Mouse (Mus musculus) monocyte, adult 2 months (primary cell): Measurements from ENCODE around the gene Lyar.

Source experiments
- DNase-seq, 2 experiments: peaks; one replicate each; pipeline ENCODE4 v3.0.0; 2022; ENCODE audit warnings: low spot score in 2 of 2, low read depth in 1 of 2

Gene Lyar

GRCm38 (mm10) chr5:38220328-38220912 lies at the start of gene Lyar, which contains the start of gene Zbtb49:
TSS of gene Lyar (plus strand) at chr5:38220470.
TSS of gene Zbtb49 (minus strand) at chr5:38220457.
- peak; percentile 81 to 94 for DNase-seq

DNA sequence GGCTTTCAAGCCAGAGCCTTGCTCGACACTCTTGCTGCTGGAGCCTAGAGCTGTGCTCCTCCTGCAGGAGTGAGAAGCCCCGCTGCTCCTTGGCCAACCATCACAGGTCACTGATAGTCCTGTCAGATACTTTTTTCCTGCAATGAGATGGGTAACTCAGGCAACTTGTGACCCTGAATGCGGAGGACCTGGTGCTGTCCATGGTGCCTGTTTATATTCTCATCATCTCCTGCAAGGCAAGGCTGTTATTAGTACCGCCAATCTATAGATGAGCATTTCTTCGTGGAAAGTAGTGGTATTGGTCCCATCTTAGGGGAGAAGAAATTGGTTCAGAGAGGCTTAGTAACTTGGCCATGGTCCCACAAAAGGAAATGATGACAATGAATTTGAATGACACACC lies 46.5 kb upstream of the Lyar start:
- no peak for DNase-seq

GRCm38 (mm10) chr5:38174256-38174912 lies 45.9 kb upstream of the Lyar start:
- DNase-seq: no peak

GRCm38 (mm10) chr5:38184688-38185285 lies 35.5 kb upstream of the Lyar start:
- no peak for DNase-seq

DNA sequence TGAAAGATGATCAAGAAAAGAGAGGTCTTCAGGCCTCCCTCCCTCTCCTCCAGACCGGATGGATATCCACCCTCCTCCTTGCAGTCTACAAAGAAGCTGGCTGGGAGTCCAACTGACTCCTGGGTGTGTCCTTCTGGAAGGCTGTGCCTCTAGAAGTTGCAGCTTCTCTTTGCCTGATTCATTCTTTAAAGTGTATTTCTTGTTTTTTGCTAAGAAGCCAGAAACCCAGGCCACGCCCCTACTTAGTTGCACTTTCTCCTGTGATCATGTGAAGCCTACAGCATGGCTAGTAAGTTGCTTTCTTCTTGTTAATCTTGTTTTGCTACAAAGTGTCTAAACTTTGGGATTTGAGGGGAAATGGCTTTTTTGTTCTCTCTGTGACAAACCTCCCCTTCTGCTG lies 33.3 kb upstream of the Lyar start:
- DNase-seq: no peak

- DNase-seq: no peak
These were observed 29.4 kb upstream of the Lyar start for GRCm38 (mm10) chr5:38190907-38191306.

DNA sequence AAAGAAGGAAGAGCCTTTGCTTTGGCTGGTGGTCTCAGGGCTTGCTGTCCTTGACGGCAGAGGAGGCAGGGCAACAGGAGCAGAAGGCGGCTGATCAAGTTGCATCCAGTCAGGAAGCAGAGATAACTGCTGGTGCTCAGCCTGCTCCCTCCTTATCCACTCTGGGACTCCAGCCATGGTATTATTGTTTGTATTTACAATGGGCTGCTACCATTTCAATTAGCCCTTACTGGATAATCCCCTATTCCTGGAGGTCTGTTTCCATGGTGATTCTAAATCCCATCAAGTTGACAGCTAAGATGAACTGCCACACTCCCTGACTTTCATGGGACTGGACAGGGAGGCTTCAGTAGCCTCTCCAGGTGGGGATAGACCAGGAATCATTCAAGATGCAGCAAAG lies 25.3 kb upstream of the Lyar start:
- DNase-seq: no peak

DNA sequence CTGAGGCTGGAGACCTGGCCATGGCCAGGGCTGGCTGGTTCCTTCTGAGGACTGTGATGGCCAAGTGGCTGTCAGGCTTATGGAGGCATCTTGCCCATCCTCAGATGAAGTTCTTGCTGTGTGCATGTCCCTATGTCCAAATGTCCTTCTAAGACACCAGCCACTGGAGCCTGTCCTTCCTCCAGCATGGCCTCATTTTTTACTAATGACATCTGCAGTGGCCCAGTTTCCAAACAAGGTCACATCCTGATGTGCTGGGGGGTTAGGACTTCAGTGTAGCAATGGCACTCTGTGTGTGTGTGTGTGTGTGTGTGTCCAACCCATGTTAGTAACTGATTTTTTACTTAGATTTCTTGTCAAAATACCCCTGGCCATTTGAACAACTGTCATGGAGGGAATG lies 24.3 kb upstream of the Lyar start:
- no peak for DNase-seq

GRCm38 (mm10) chr5:38196821-38197481 lies 23.3 kb upstream of the Lyar start:
- no peak for DNase-seq

- peak in 1 of 2 experiments; percentile 50 for DNase-seq
These were observed 22.8 kb upstream of the Lyar start for GRCm38 (mm10) chr5:38197482-38197823.

GRCm38 (mm10) chr5:38199686-38200085 lies 20.6 kb upstream of the Lyar start:
- DNase-seq: no peak

GRCm38 (mm10) chr5:38205303-38205726 lies 15.0 kb upstream of the Lyar start:
- no peak for DNase-seq

DNA sequence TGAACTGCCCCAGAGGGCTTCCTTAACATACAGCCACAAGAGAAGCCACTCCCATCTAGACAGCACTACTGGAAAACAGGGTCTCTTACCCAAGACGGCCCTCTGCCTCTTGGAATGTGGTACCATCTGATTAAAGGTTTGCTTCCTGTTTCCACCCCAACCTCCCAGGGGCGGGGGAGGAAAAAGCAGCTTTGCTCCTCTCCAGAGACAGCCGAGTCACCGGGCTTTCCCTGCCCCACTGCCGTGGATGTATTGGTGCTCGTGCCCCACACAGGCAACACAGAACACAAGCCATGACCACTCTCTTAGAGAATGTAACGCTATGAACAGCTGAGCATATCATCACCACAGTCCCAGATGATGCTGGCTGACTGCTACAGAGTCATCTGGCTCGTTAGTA lies 11.3 kb upstream of the Lyar start:
- no peak for DNase-seq

GRCm38 (mm10) chr5:38211691-38212090 lies 8.6 kb upstream of the Lyar start:
- DNase-seq: no peak

DNA sequence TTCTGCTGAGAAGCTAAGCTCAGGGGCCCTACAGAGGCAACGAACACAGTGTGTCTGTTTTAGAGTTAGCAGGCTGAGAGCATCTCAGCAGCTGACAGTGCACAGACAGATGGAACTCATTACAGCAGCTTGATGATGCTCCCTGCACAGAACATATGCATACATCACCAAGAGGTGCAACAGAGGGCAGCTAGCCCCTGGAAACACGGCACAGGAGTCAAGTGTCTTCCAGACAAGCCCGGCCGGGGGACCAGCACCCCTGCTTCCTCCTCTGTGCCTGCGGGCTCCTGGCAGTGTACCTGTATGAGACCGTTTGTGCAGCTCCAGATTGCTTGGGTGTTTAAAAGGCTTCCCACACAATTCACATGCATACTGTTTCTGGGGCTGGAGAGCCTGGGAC lies 7.3 kb upstream of the Lyar start:
- DNase-seq: no peak

DNA sequence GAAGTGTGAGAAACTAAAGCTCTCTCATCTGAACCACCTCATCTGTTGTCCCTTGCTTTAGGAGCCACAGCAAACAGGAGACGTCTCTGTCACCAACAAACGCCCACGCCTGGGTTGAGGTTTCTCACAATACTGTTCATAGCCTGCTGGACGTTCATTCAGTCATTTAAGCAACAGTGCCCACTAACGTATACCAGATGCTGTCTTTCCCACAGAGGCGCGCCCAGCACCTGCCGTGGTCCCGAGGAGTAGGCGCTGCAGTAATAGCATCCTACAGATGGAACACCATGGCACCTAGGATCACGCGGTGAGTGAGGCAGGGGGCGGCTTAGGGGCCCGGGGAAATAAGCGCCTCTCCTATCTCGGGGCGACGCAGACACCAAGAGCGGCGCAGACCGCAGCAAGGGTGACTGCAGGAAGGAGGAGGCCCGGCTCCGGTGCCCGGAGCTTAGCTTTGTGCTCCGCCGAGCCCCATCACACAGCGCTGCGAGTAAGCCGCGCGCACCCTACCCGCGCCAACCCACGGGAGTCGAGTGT lies 431 bp upstream of the Lyar start:
- peak in 1 of 2 experiments; percentile 17 for DNase-seq

- DNase-seq: no peak
These were observed 15.2 kb downstream of the Lyar start for GRCm38 (mm10) chr5:38235422-38235821.

GRCm38 (mm10) chr5:38236627-38237026 lies 16.4 kb downstream of the Lyar start:
- no peak for DNase-seq

DNA sequence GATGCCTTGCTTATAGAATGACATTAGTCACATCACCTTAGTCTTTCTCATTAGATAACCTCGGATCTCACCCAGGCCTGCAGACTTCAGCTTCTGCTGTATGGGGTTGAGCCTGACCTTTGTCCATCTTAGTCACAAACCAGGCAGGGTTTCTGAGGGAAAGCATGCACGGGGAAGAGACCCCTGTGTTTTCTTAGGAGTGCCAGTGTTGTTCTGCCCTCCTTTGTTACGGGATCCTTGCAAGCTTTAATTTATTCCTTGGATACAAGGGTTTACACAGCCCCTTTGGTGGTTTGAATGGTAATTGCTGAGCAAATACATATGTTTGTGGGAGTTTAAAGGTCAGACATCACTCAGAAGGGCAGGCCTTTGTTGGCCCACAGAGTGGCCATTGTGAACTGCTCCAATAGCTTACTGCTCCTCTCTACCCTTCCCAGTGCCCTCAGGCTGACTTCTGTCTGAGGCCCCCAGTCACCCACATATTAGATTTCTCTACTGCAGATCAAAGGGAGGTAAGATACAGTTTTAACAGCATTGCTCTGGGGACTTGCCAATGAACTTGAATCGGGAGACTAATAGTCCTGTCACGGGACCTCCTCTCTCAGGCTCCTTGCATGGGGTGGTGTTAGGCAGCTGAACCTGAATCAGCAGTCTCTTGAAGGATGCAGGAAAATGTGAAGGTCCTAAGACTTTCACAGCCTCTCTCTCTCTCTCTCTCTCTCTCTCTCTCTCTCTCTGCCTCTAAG lies 20.6 kb downstream of the Lyar start:
- no peak for DNase-seq

GRCm38 (mm10) chr5:38241473-38241834 lies 21.2 kb downstream of the Lyar start:
- no peak for DNase-seq

DNA sequence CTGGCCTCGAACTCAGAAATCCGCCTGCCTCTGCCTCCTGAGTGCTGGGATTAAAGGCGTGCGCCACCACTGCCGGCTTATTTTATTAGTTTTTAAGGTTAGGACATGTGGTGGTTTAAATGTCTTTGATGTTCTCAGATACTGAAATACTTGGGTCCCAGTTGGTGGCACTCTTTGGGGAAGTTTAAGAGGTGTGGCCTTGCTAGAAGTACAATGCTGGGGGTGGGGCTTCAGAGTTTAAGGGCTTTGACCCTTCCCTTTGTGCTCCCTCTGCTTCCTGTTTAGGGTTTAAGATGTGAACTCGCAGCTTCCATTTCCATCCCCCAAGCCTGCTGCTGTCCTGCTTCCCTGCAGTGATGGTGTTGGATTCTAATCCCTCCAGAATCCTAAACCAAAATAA lies 21.7 kb downstream of the Lyar start:
- DNase-seq: no peak
